Mouse (Mus musculus): Measurements from ENCODE around the gene Fgfr2. TPM values are rescaled to one million over a fixed set of nuclear protein-coding genes. Genes with fewer than 3 reads are reported as not detected.

The Fgfr2 gene
- polyA plus RNA-seq, 1 experiment from 2014 or later = 104 TPM

DNA sequence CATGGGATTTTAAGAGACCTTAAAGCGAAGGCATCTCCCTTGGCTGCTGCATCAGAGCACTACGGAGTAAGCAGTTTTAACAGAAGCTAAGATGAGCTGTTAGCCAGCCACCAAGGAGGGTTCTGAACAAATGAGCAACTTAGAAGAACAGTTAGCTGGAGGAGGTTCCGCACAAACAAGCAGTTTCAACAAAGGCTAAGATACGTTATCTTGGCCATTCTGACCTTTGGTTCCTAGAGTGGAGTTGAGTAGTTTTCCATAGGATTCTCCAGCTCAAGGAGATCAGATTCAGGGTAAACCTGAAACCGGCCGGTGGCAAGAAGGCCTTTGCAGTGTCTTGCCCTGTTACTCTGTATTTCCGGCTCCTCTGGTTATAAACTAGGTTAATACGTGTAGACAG, 1759.0 kb downstream of the Fgfr2 start:
- no peak overlapping the region for H3K9ac ChIP-seq
- no peak for ATAC-seq (ENCODE audit: insufficient read depth, low FRiP score, low read depth)
- H3K36me3 ChIP-seq = no peaks in the 10 kb centered on the region
- no peak overlapping the region for H3K27ac ChIP-seq
- no peaks in the 10 kb centered on the region for H3K27me3 ChIP-seq (replicated peaks)
- WGBS = 75% methylated on average over 8 of the region's 8 CpGs
- peaks cover 4% of the 10 kb centered on the region; the same call in 1 of the 2 replicates for H3K4me1 ChIP-seq
- no peaks in the 10 kb centered on the region for H3K9me3 ChIP-seq
- no peak overlapping the region for H3K4me3 ChIP-seq (replicated peaks)
- H3K4me2 ChIP-seq = no peak overlapping the region

GRCm38 (mm10) chr7:131362615-131363300, 1760.4 kb downstream of the Fgfr2 start, which contains the start of gene 2310057M21Rik:
Gene 2310057M21Rik (minus strand): TSS chr7:131362759.
- Histone ChIP-seq H3K27me3 (replicated peaks) (no peaks in the 10 kb centered on the region), H3K9me3 (no peaks in the 10 kb centered on the region), H3K4me3 (replicated peaks) (peak within 1 kb of the TSS; percentile 94), H3K27ac (peak within 1 kb of the TSS; percentile 95), H3K9ac (peak within 1 kb of the TSS; percentile 80), H3K36me3 (peaks cover 6% of the 10 kb centered on the region), H3K4me2 (peak within 1 kb of the TSS; percentile 89), H3K4me1 (peaks cover 4% of the 10 kb centered on the region; the same call in 1 of the 2 replicates)
- peak; percentile 97 for ATAC-seq (ENCODE audit: insufficient read depth, low FRiP score, low read depth)
- under 1% methylated on average over 55 of the region's 55 CpGs for WGBS

- ATAC-seq (ENCODE audit: insufficient read depth, low FRiP score, low read depth) = peak; percentile 45
- no peaks in the 10 kb centered on the region for H3K9me3 ChIP-seq
- WGBS = 0% methylated on average over 35 of the region's 35 CpGs
Observed at GRCm38 (mm10) chr7:131362269-131362614, 1760.9 kb downstream of the Fgfr2 start.

DNA sequence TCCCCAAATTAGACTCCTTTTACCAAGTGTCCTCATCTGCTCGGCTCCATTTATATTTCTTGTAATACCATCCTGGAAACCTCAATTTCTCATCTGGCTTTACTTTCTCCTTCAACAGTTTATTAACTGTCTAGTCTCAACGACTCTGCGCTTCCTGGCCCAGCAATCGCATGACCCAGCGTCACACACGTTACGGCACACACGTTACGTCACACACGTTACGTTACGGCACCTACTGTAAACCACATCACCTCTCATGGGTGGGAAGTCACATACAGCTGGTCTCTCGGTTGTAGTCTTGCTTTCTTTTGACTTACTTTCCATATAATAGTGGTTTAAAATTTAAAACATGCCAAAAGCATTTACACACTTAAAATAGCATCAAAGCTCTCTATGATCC, 1767.0 kb downstream of the Fgfr2 start:
- no peaks in the 10 kb centered on the region for H3K27me3 ChIP-seq (replicated peaks)
- WGBS = 94% methylated on average over 13 of the region's 13 CpGs
- H3K36me3 ChIP-seq = peaks cover 17% of the 10 kb centered on the region

More at GRCm38 (mm10) chr7:131362269-131362614, 1760.9 kb downstream of the Fgfr2 start:
- Histone ChIP-seq H3K4me1 (peaks cover 4% of the 10 kb centered on the region; the same call in 1 of the 2 replicates), H3K36me3 (peaks cover 9% of the 10 kb centered on the region), H3K4me3 (replicated peaks) (peak overlapping the region; percentile 94), H3K27ac (peak overlapping the region; percentile 95), H3K9ac (peak overlapping the region; percentile 80), H3K4me2 (peak overlapping the region; percentile 89), H3K27me3 (replicated peaks) (no peaks in the 10 kb centered on the region)

GRCm38 (mm10) chr7:131345856-131346541, 1777.2 kb downstream of the Fgfr2 start:
- Histone ChIP-seq H3K27me3 (replicated peaks) (no peaks in the 10 kb centered on the region), H3K27ac (no peak overlapping the region), H3K4me3 (replicated peaks) (no peak overlapping the region), H3K9ac (no peak overlapping the region), H3K4me2 (no peak overlapping the region), H3K9me3 (no peaks in the 10 kb centered on the region), H3K36me3 (peaks cover 27% of the 10 kb centered on the region), H3K4me1 (no peaks in the 10 kb centered on the region)
- ATAC-seq (ENCODE audit: insufficient read depth, low FRiP score, low read depth) = no peak
- 84% methylated on average over 7 of the region's 7 CpGs for WGBS

More for the DNA sequence above, 1767.0 kb downstream of the Fgfr2 start:
- no peak overlapping the region for H3K27ac ChIP-seq
- no peaks in the 10 kb centered on the region for H3K4me1 ChIP-seq
- no peak overlapping the region for H3K9ac ChIP-seq
- no peak overlapping the region for H3K4me3 ChIP-seq (replicated peaks)
- H3K9me3 ChIP-seq = no peaks in the 10 kb centered on the region
- no peak overlapping the region for H3K4me2 ChIP-seq
- ATAC-seq (ENCODE audit: insufficient read depth, low FRiP score, low read depth) = no peak

- H3K4me3 ChIP-seq (replicated peaks) = no peak overlapping the region
- no peaks in the 10 kb centered on the region for H3K27me3 ChIP-seq (replicated peaks)
- no peak overlapping the region for H3K4me2 ChIP-seq
- H3K4me1 ChIP-seq = 0 out of 2 replicates have a peak, but pooled peaks cover 2% of the 10 kb centered on the region
- H3K9me3 ChIP-seq = no peaks in the 10 kb centered on the region
- H3K27ac ChIP-seq = peak overlapping the region; percentile 8; the same call in 1 of the 2 replicates
- 43% methylated on average over 8 of the region's 8 CpGs for WGBS
- H3K36me3 ChIP-seq = peaks cover 14% of the 10 kb centered on the region; the same call in 1 of the 2 replicates
- no peak overlapping the region for H3K9ac ChIP-seq
- ATAC-seq (ENCODE audit: insufficient read depth, low FRiP score, low read depth) = no peak
Observed at GRCm38 (mm10) chr7:131337502-131338068, 1785.6 kb downstream of the Fgfr2 start.

DNA sequence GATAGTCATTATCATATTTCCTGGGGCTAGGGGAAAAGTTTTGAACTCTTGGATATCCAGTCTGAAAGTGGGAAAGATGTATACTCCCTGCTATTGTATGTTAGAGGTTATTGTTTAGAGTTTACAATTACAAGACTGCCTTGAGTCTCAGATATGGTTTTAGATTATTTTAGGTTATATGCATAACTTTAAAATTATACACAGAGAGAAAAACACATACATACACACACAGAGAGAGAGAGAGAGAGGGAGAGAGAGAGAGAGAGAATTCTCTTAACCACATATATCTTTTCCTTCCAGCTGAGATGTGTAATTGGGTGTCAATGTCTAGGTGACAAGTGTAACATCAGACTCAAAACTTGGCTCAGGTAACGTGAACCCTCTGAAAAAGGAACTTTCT, 1789.6 kb downstream of the Fgfr2 start, which contains the start of gene Fam24a:
Gene Fam24a, plus strand, starts transcription at position 301 of the 400 bp plus-strand sequence.
- no peak for ATAC-seq (ENCODE audit: insufficient read depth, low FRiP score, low read depth)
- Histone ChIP-seq H3K9me3 (no peaks in the 10 kb centered on the region), H3K4me3 (replicated peaks) (no peak within 1 kb of the TSS), H3K27me3 (replicated peaks) (no peaks in the 10 kb centered on the region), H3K27ac (no peak within 1 kb of the TSS), H3K36me3 (no peaks in the 10 kb centered on the region), H3K9ac (no peak within 1 kb of the TSS), H3K4me1 (0 out of 2 replicates have a peak, but pooled peaks cover 2% of the 10 kb centered on the region), H3K4me2 (no peak within 1 kb of the TSS)
- WGBS = 45% methylated on average over 1 of the region's 1 CpGs

GRCm38 (mm10) chr7:131331688-131332087, 1791.5 kb downstream of the Fgfr2 start:
- Histone ChIP-seq H3K27me3 (replicated peaks) (no peaks in the 10 kb centered on the region), H3K4me1 (no peaks in the 10 kb centered on the region)
- WGBS = 62% methylated on average over 2 of the region's 2 CpGs

GRCm38 (mm10) chr7:131329416-131329815, 1793.7 kb downstream of the Fgfr2 start, which contains the start of gene Fam24b:
Gene Fam24b (minus strand): TSS chr7:131329516.
- H3K9me3 ChIP-seq = no peaks in the 10 kb centered on the region
- 92% methylated on average over 5 of the region's 5 CpGs for WGBS
- ATAC-seq (ENCODE audit: insufficient read depth, low FRiP score, low read depth) = no peak

More at GRCm38 (mm10) chr7:131331688-131332087, 1791.5 kb downstream of the Fgfr2 start:
- no peak for ATAC-seq (ENCODE audit: insufficient read depth, low FRiP score, low read depth)
- no peak overlapping the region for H3K4me3 ChIP-seq (replicated peaks)
- no peaks in the 10 kb centered on the region for H3K9me3 ChIP-seq
- no peak overlapping the region for H3K27ac ChIP-seq
- no peak overlapping the region for H3K9ac ChIP-seq
- H3K36me3 ChIP-seq = no peaks in the 10 kb centered on the region
- no peak overlapping the region for H3K4me2 ChIP-seq

GRCm38 (mm10) chr7:131327054-131327453, 1796.1 kb downstream of the Fgfr2 start:
- Histone ChIP-seq H3K27me3 (replicated peaks) (no peaks in the 10 kb centered on the region), H3K4me2 (no peak overlapping the region), H3K4me1 (no peaks in the 10 kb centered on the region), H3K9ac (no peak overlapping the region), H3K27ac (no peak overlapping the region), H3K9me3 (no peaks in the 10 kb centered on the region), H3K4me3 (replicated peaks) (no peak overlapping the region), H3K36me3 (no peaks in the 10 kb centered on the region)
- 90% methylated on average over 5 of the region's 5 CpGs for WGBS
- no peak for ATAC-seq (ENCODE audit: insufficient read depth, low FRiP score, low read depth)

More at GRCm38 (mm10) chr7:131329416-131329815, 1793.7 kb downstream of the Fgfr2 start, which contains the start of gene Fam24b:
- no peak within 1 kb of the TSS for H3K4me3 ChIP-seq (replicated peaks)
- no peaks in the 10 kb centered on the region for H3K27me3 ChIP-seq (replicated peaks)
- no peak within 1 kb of the TSS for H3K9ac ChIP-seq
- H3K27ac ChIP-seq = no peak within 1 kb of the TSS
- H3K36me3 ChIP-seq = no peaks in the 10 kb centered on the region
- H3K4me1 ChIP-seq = no peaks in the 10 kb centered on the region
- no peak within 1 kb of the TSS for H3K4me2 ChIP-seq

DNA sequence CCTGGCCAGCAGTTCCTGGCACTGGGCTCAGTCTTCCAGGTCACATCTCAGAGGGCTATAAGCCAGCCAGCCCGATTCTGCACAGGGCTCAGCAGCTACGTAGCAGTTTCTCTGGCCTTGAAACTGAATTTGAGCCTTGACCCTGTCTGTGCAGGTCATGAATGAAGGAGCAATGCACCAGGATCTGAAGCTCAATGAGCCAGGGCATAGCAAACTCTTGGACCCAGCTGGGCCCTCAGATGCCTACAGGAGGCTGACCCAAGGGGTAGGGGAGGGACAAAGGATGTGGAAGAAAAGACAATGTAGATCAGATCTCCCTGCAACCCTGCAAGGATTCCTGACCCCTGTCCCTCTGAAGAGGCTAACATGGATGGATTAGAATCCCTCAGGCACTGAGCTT, 1801.0 kb downstream of the Fgfr2 start, which contains the start of gene Cuzd1:
Gene Cuzd1, minus strand, starts transcription at position 101 of the 400 bp plus-strand sequence.
- H3K27me3 ChIP-seq (replicated peaks) = no peaks in the 10 kb centered on the region
- 72% methylated on average over 2 of the region's 2 CpGs for WGBS

More for the DNA sequence above, 1801.0 kb downstream of the Fgfr2 start, which contains the start of gene Cuzd1:
- Histone ChIP-seq H3K36me3 (no peaks in the 10 kb centered on the region), H3K4me1 (no peaks in the 10 kb centered on the region), H3K27ac (no peak within 1 kb of the TSS), H3K9me3 (no peaks in the 10 kb centered on the region), H3K4me2 (no peak within 1 kb of the TSS), H3K4me3 (replicated peaks) (no peak within 1 kb of the TSS), H3K9ac (no peak within 1 kb of the TSS)
- no peak for ATAC-seq (ENCODE audit: insufficient read depth, low FRiP score, low read depth)
